19 mouse cellular contexts compared by ENCODE assay signal in genomic region chr4:128560327-128560726, GRCm38 (mm10). TPM values are rescaled to one million over a fixed set of nuclear protein-coding genes. Genes with fewer than 3 reads are reported as not detected.
A peak's percentile ranks its signal among the peaks of the same experiment; 100 is the strongest.
DNase-seq lines count a peak whose midpoint lies in the region; ATAC-seq and TF ChIP-seq lines count a peak whose summit lies in the region.
"Had no signal": no experiment of that assay in that cellular context is flagged by ENCODE, and none has a peak within 500 bp of the region (broad histone marks: within the 10 kb centered on the region; RNA-seq: fewer than 3 reads in every experiment).

No protein-coding gene starts in this region.

- peak; percentile 57 for TF ChIP-seq CTCF in hindbrain, postnatal 0 days (IDR thresholded peaks at IDR 0.05; ENCODE audit: low read depth)
- TF ChIP-seq CTCF in lung, postnatal 0 days (IDR thresholded peaks at IDR 0.05): peak; percentile 31
- peak; percentile 77 for TF ChIP-seq CTCF in E14TG2a.4 (conservative IDR thresholded peaks at IDR 0.05; ENCODE audit: low read length)
- TF ChIP-seq CTCF in cortical plate, adult 2 months (IDR thresholded peaks at IDR 0.05; ENCODE audit: extremely low read depth, insufficient read depth, low read length): 0 out of 2 replicates have a peak, but pooled peaks have one; percentile 20

- DNase-seq in hindbrain, postnatal 0 days (ENCODE audit: low spot score): no peak
- DNase-seq in hindbrain, embryonic 11.5 days (ENCODE audit: low spot score): no peak
- DNase-seq in lung, postnatal 0 days (ENCODE audit: low spot score): no peak
- no peak for DNase-seq in lung, adult 18-20 months
- no peak for DNase-seq in urinary bladder, adult 2 months (ENCODE audit: low spot score)
- no peak for DNase-seq in Muller cell, postnatal 12 days (ENCODE audit: inconsistent ontology term)
- DNase-seq: adrenal gland, postnatal 36 days; cerebellum, adult 9-11 months; kidney, postnatal 10 days; right cerebral cortex, postnatal 4 days had no signal

- 90% methylated on average over 3 of the region's 3 CpGs for WGBS in hindbrain, postnatal 0 days
- 71% methylated on average over 3 of the region's 3 CpGs for WGBS in hindbrain, embryonic 11.5 days
- WGBS in lung, postnatal 0 days: 78% methylated on average over 3 of the region's 3 CpGs

- no peaks in the 10 kb centered on the region for H3K9me3 ChIP-seq in hindbrain, postnatal 0 days (ENCODE audit: low read length)
- no peaks in the 10 kb centered on the region for H3K9me3 ChIP-seq in hindbrain, embryonic 11.5 days (ENCODE audit: control insufficient read depth, low read length)
- no peaks in the 10 kb centered on the region for H3K9me3 ChIP-seq in lung, postnatal 0 days (ENCODE audit: low read length)
- no peaks in the 10 kb centered on the region for H3K9me3 ChIP-seq in E14TG2a.4 (ENCODE audit: low read length)
- H3K9me3 ChIP-seq: hindbrain, embryonic 12.5 days; limb, embryonic 12.5 days had no signal

- TF ChIP-seq POLR2A in cortical plate, adult 2 months (IDR thresholded peaks at IDR 0.05; ENCODE audit: extremely low read depth, insufficient read depth, low read length): no peak

- H3K36me3 ChIP-seq in hindbrain, postnatal 0 days (ENCODE audit: insufficient read depth, low read length): peaks cover 30% of the 10 kb centered on the region
- H3K36me3 ChIP-seq in hindbrain, embryonic 11.5 days (ENCODE audit: control insufficient read depth, insufficient read depth, low read length): no peaks in the 10 kb centered on the region
- no peaks in the 10 kb centered on the region for H3K36me3 ChIP-seq in lung, postnatal 0 days (ENCODE audit: insufficient read depth, low read length)
- H3K36me3 ChIP-seq in E14TG2a.4 (ENCODE audit: insufficient read depth, low read length): no peaks in the 10 kb centered on the region
- H3K36me3 ChIP-seq: hindbrain, embryonic 12.5 days; limb, embryonic 12.5 days had no signal

- H3K9ac ChIP-seq in hindbrain, postnatal 0 days (replicated peaks; ENCODE audit: low read length): no peak overlapping the region
- H3K9ac ChIP-seq in hindbrain, embryonic 11.5 days (ENCODE audit: low read depth, low read length): no peak overlapping the region
- no peak overlapping the region for H3K9ac ChIP-seq in lung, postnatal 0 days (replicated peaks; ENCODE audit: low read depth)
- H3K9ac ChIP-seq: hindbrain, embryonic 12.5 days; limb, embryonic 12.5 days had no signal

- no peak for ATAC-seq in hindbrain, postnatal 0 days
- no peak for ATAC-seq in hindbrain, embryonic 11.5 days (ENCODE audit: low FRiP score)
- ATAC-seq in lung, postnatal 0 days: no peak
- ATAC-seq: forebrain, embryonic 14.5 days; intestine, embryonic 16.5 days had no signal

- H3K4me3 ChIP-seq in hindbrain, postnatal 0 days (ENCODE audit: low read length): no peak overlapping the region
- no peak overlapping the region for H3K4me3 ChIP-seq in hindbrain, embryonic 11.5 days (ENCODE audit: low read depth, low read length)
- H3K4me3 ChIP-seq in lung, postnatal 0 days (ENCODE audit: low read depth, low read length): no peak overlapping the region
- no peak overlapping the region for H3K4me3 ChIP-seq in E14TG2a.4 (replicated peaks; ENCODE audit: low read length)
- no peak overlapping the region for H3K4me3 ChIP-seq in cortical plate, adult 2 months (ENCODE audit: insufficient read depth, low read length)
- H3K4me3 ChIP-seq: hindbrain, embryonic 12.5 days; limb, embryonic 12.5 days had no signal

- no peak for TF ChIP-seq EP300 in lung, postnatal 0 days (IDR thresholded peaks at IDR 0.05)

- H3K27ac ChIP-seq in hindbrain, postnatal 0 days: no peak overlapping the region
- no peak overlapping the region for H3K27ac ChIP-seq in hindbrain, embryonic 11.5 days (ENCODE audit: low read depth, low read length)
- no peak overlapping the region for H3K27ac ChIP-seq in lung, postnatal 0 days (ENCODE audit: low read length)
- no peak overlapping the region for H3K27ac ChIP-seq in cortical plate, adult 2 months (ENCODE audit: insufficient read depth, low read length)
- H3K27ac ChIP-seq: hindbrain, embryonic 12.5 days; limb, embryonic 12.5 days; macrophage had no signal

- H3K4me2 ChIP-seq in hindbrain, postnatal 0 days (ENCODE audit: low read depth, low read length): no peak overlapping the region
- no peak overlapping the region for H3K4me2 ChIP-seq in hindbrain, embryonic 11.5 days (replicated peaks; ENCODE audit: low read depth, low read length)
- no peak overlapping the region for H3K4me2 ChIP-seq in lung, postnatal 0 days (replicated peaks; ENCODE audit: low read depth, low read length)
- H3K4me2 ChIP-seq: hindbrain, embryonic 12.5 days; limb, embryonic 12.5 days; midbrain, embryonic 11.5 days had no signal

- no peaks in the 10 kb centered on the region for H3K27me3 ChIP-seq in hindbrain, postnatal 0 days (ENCODE audit: insufficient read depth, low read length)
- H3K27me3 ChIP-seq in hindbrain, embryonic 11.5 days (ENCODE audit: control insufficient read depth, insufficient read depth, low read length): no peaks in the 10 kb centered on the region
- no peaks in the 10 kb centered on the region for H3K27me3 ChIP-seq in lung, postnatal 0 days (replicated peaks; ENCODE audit: insufficient read depth, low read length)
- H3K27me3 ChIP-seq in E14TG2a.4 (ENCODE audit: insufficient read depth, low read length): peaks cover 10% of the 10 kb centered on the region
- H3K27me3 ChIP-seq: hindbrain, embryonic 12.5 days; limb, embryonic 12.5 days had no signal

- H3K4me1 ChIP-seq in hindbrain, postnatal 0 days (ENCODE audit: insufficient read depth, low read length): no peaks in the 10 kb centered on the region
- H3K4me1 ChIP-seq in hindbrain, embryonic 11.5 days (replicated peaks; ENCODE audit: control insufficient read depth, insufficient read depth, low read length): no peaks in the 10 kb centered on the region
- no peaks in the 10 kb centered on the region for H3K4me1 ChIP-seq in lung, postnatal 0 days (ENCODE audit: insufficient read depth, low read depth, low read length)
- peaks cover 12% of the 10 kb centered on the region; the same call in 1 of the 2 replicates for H3K4me1 ChIP-seq in E14TG2a.4 (replicated peaks; ENCODE audit: low read depth, low read length)
- H3K4me1 ChIP-seq in cortical plate, adult 2 months (ENCODE audit: control insufficient read depth, insufficient read depth, low read length): no peaks in the 10 kb centered on the region
- H3K4me1 ChIP-seq: limb, embryonic 12.5 days had no signal

RNA-seq across cellular contexts. Expression of gene Zscan20, which starts 49.6 kb away (rescaled TPM):
- 6.7 and 15.3 TPM in 2 replicates for total RNA-seq in hindbrain, postnatal 0 days (2014; rRNA removed)
- 1.8 and 1.9 TPM in 2 replicates for polyA plus RNA-seq in hindbrain, postnatal 0 days (2015; fragmentation: Nextera tagmentation; extraction: Ambion mirVana)
- 4.3 and 4.4 TPM in 2 replicates for polyA plus RNA-seq in hindbrain, embryonic 11.5 days (2014; fragmentation: Nextera tagmentation; extraction: Ambion mirVana)
- polyA plus RNA-seq in lung, postnatal 0 days (2015; fragmentation: Nextera tagmentation; extraction: Ambion mirVana): 1.1 and 1.5 TPM in 2 replicates
- 4.2 and 4.5 TPM in 2 replicates for polyA plus RNA-seq in cortical plate, adult 2 months (2012; rRNA removed)
- 2.1 and 3.4 TPM in 2 replicates for polyA plus RNA-seq in urinary bladder, adult 2 months (2012; rRNA removed)

RNA-seq across cellular contexts. Expression of gene Tlr12, which starts 58.1 kb away (rescaled TPM):
- total RNA-seq in hindbrain, postnatal 0 days (2014; rRNA removed): 1.0 and 1.2 TPM in 2 replicates
- polyA plus RNA-seq in hindbrain, postnatal 0 days (2015; fragmentation: Nextera tagmentation; extraction: Ambion mirVana): 0.89 and 1.4 TPM in 2 replicates
- 0.13 and 0.20 TPM in 2 replicates for polyA plus RNA-seq in hindbrain, embryonic 11.5 days (2014; fragmentation: Nextera tagmentation; extraction: Ambion mirVana)
- 2.2 and 3.0 TPM in 2 replicates for polyA plus RNA-seq in lung, postnatal 0 days (2015; fragmentation: Nextera tagmentation; extraction: Ambion mirVana)
- polyA plus RNA-seq in cortical plate, adult 2 months (2012; rRNA removed): 0.91 and 1.0 TPM in 2 replicates
- 5.0 and 6.9 TPM in 2 replicates for polyA plus RNA-seq in urinary bladder, adult 2 months (2012; rRNA removed)
- total RNA-seq: gastrocnemius, adult 8-10 months had no signal

Comparison
In these comparisons a context has a peak if more than half of its experiments do, and no peak if none do; other contexts are left out.
1. CTCF ChIP-seq: peak in every context shown above with its lines; median percentile 77 in E14TG2a.4; 57 in hindbrain, postnatal 0 days; 31 in lung, postnatal 0 days; 20 in cortical plate, adult 2 months.